Mouse (Mus musculus) forebrain, embryonic 10.5 days (tissue): ENCODE data around the gene Gm49403. TPM values are rescaled to one million over a fixed set of nuclear protein-coding genes. Genes with fewer than 3 reads are reported as not detected.
A peak's percentile ranks its signal among the peaks of the same experiment; 100 is the strongest.
"Not testable (repeated sequence)": the region's sequence is repeated elsewhere in the genome, so short reads cannot be mapped to it uniquely, and the experiment has no call there.

Source experiments
- DNase-seq: peaks from one replicate; pipeline ENCODE4 v3.0.0-alpha.2; 2017; ENCODE audit warnings: low spot score; ENCODE audit errors: extremely low spot score
- H3K27ac ChIP-seq: fragments of 300-500 bp; sonication (generic); 2 replicates; pipeline ENCODE4 v1.5.1; 2016; ENCODE audit warnings: mild to moderate bottlenecking
- H3K27me3 ChIP-seq: fragments of 300-500 bp; sonication (generic); 2 replicates; pipeline ENCODE4 v1.6.1; 2016; ENCODE audit warnings: mild to moderate bottlenecking; ENCODE audit not compliant: poor library complexity, severe bottlenecking
- H3K36me3 ChIP-seq: fragments of 300-500 bp; sonication (generic); replicated peaks from 2 replicates; pipeline ENCODE4 v1.6.1; 2016; ENCODE audit warnings: mild to moderate bottlenecking, moderate library complexity
- H3K4me1 ChIP-seq: fragments of 300-500 bp; sonication (generic); 2 replicates; pipeline ENCODE4 v1.6.1; 2016
- H3K4me3 ChIP-seq: fragments of 300-500 bp; sonication (generic); 2 replicates; pipeline ENCODE4 v1.5.1; 2016; ENCODE audit warnings: mild to moderate bottlenecking, moderate library complexity
- H3K9me3 ChIP-seq: fragments of 300-500 bp; sonication (generic); 2 replicates; pipeline ENCODE4 v1.6.1; 2016; ENCODE audit warnings: mild to moderate bottlenecking, moderate library complexity
- WGBS: fragments of 180-500 bp; shearing (Covaris S2); methylation state at CpG from one replicate; pipeline ENCODE4 v1.1.7; 2016; 5-methylcytosine and 5-hydroxymethylcytosine counted together
- polyA plus RNA-seq: library from polyadenylated mRNA; unstranded; fragments of >200 nt; fragmentation: Nextera tagmentation; extraction: Ambion mirVana; gene quantifications from 2 replicates; pipeline ENCODE4 v1.2.1, GENCODE M21; 2016

Gm49403 gene
- polyA plus RNA-seq: not detected in 2 replicates

DNA sequence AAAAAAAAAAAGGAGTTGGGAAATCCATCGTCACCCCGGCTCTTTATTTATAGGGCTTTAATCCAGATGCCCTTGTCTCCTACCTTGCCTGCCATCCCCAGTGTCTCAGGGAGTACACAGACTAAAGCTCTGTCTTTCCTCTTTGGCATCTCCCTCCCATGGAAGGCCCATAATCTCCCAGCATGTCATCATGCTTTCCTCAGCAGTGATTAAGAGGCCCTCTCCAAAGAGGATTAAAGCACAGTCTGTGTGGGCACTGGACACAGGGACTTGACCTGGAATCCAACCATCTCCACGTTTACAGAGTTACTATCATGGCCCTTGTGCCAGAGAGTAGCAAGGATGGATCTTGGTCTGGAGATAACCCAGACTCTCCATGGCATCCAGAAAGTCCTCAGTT, at the start of gene Gm49403, which contains the start of gene Lbhd1:
Gene Gm49403 (plus strand): TSS at position 315 of the 400 bp plus-strand sequence.
Gene Lbhd1 (plus strand): TSS at position 117 of the 400 bp plus-strand sequence.
- no peak for DNase-seq
- H3K4me3 ChIP-seq: no peak within 1 kb of the TSS
- no peaks in the 10 kb centered on the region for H3K27me3 ChIP-seq
- no peak within 1 kb of the TSS for H3K27ac ChIP-seq
- peaks cover 30% of the 10 kb centered on the region for H3K4me1 ChIP-seq
- peaks cover 5% of the 10 kb centered on the region; the same call in 1 of the 2 replicates for H3K36me3 ChIP-seq
- WGBS: 81% methylated on average over 3 of the region's 3 CpGs
- no peaks in the 10 kb centered on the region for H3K9me3 ChIP-seq

DNA sequence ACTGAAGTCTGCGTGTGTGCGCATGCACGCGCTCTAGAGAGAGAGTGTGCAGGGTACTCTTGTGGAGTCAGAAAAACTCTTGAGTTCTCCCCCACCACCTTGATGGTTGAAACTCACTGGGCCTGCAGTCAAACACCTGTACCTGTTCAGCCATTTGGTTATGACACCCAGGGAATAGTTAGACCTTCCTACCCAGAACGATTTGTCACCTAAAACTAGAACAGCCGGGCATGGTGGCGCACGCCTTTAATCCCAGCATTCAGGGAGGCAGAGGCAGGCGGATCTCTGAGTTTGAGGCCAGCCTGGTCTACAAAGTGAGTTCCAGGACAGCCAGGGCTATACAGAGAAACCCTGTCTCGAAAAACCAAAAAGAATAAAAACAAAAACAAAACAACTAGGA, 47.4 kb upstream of the Gm49403 start:
- H3K9me3 ChIP-seq, DNase-seq, H3K4me3 ChIP-seq, H3K27me3 ChIP-seq: not testable (repeated sequence)
- 98% methylated on average over 10 of the region's 10 CpGs for WGBS
- peaks cover 61% of the 10 kb centered on the region for H3K36me3 ChIP-seq
- H3K27ac ChIP-seq: peak overlapping the region; percentile 97; the same call in 1 of the 2 replicates
- H3K4me1 ChIP-seq: peaks cover 45% of the 10 kb centered on the region

DNA sequence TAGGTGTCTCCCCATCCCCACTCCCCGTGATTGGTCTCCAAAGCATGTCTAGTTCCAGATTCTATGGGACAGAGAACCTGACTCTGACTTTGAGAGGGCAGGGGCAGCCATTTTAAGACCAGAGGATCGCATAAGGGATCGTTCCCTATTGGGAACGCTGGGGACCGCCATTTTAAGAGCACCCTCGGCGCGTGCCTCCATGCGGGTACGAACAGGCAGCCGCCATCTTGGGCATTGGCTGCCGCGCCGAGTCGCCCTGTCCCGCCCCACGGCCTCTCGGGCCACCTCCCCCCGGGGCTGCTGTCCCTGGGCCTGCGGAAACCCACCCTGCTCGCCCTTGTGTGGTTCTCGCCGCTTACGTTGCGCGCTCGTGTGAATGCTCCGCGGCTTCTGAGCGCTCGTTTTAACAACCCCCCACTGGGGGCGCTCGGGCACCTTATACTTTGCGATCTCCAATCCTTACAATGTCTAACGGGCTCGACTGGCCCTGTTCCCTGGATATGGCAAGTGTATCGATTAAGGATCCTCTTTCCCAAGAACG, 46.4 kb upstream of the Gm49403 start, which contains the start of gene Bscl2:
Gene Bscl2 (plus strand): TSS at position 217 of the 541 bp plus-strand sequence.
- DNase-seq: peak; percentile 84
- peaks cover 59% of the 10 kb centered on the region for H3K36me3 ChIP-seq

DNA sequence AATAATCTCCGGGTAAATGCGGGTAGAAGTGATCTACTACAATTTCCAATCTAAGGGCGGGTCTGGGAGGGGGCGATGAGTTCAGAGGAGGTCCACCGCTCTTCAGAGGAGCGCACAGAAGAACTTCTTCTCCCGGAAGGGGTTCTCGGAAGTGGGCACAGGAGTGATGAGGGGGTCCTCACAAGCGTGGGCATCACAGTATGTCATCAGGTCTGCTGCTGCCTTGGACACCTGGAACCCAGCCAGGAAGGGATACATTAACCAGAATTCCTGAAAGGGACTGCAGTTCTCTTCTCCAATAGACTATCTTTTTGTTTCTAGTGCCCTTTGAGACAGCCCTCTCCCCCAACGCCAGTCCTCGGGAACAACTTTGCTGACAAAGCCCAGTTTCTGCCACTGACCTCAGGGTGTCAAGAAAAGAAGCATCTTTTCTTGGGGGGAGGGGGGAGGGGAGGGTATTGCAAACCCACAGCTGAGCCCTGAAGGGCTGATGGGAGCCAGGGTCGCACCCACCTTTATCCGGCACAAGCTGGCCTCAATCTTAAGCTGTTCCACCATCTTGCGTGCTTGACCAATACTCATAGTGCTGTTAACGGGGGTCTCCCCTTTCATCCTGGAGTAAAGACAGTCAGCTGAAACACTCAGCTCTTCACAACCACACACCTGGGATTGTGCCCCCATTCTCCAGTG, 45.5 kb upstream of the Gm49403 start:
- peaks cover 46% of the 10 kb centered on the region for H3K4me1 ChIP-seq
- WGBS: 23% methylated on average over 15 of the region's 15 CpGs
- peak overlapping the region; percentile 97 for H3K27ac ChIP-seq
- H3K4me3 ChIP-seq: peak overlapping the region; percentile 61
- peaks cover 57% of the 10 kb centered on the region for H3K36me3 ChIP-seq
- no peaks in the 10 kb centered on the region for H3K27me3 ChIP-seq
- DNase-seq: no peak
- H3K9me3 ChIP-seq: no peaks in the 10 kb centered on the region

More for the DNA sequence above, 46.4 kb upstream of the Gm49403 start, which contains the start of gene Bscl2:
- no peaks in the 10 kb centered on the region for H3K27me3 ChIP-seq
- H3K4me1 ChIP-seq: peaks cover 46% of the 10 kb centered on the region
- H3K27ac ChIP-seq: peak within 1 kb of the TSS; percentile 97
- H3K4me3 ChIP-seq: peak within 1 kb of the TSS; percentile 61
- 1% methylated on average over 38 of the region's 38 CpGs for WGBS
- no peaks in the 10 kb centered on the region for H3K9me3 ChIP-seq

DNA sequence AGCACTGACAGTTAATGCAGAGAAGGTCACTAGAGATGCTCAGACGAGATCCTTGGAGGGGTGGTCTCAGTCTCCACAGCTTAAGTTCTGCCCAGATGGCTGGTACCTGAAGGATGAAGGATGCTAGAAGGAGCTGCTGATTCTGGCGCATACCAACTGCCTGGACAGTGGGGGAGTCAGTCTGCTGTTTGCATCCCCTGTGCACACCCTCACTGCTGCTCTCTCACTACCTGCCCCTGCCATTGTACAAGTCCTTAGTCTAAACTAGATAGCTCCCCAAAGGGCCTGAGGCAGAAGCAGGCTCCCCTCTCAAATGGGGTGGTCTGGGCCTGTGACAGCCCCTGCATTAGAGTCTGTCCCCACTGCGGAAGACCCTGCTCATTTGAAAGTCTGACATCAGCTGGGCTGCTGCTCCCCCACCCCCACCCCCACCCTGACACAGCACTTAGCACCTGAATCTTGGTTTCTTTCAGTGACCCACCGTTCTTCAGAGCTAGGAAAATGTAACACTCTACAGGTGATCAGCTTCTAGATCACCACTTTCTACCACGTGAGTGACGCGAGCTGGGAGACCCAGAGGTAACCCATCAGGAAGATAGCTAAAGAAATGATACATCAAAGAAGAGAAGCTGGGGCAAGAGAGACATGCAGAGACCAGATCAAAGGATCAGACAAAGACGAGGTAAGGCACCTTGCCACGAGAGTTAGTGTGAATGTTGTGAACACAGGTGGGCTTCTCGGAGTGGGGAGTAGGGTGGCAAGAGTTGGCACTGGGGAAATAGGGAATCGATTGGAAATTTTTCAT, 44.4 kb upstream of the Gm49403 start, which contains the start of gene Gng3:
Gene Gng3 (minus strand): TSS at position 92 of the 805 bp plus-strand sequence.
- peaks cover 50% of the 10 kb centered on the region for H3K36me3 ChIP-seq
- H3K9me3 ChIP-seq: no peaks in the 10 kb centered on the region
- 37% methylated on average over 11 of the region's 11 CpGs for WGBS
- peaks cover 46% of the 10 kb centered on the region for H3K4me1 ChIP-seq
- peak within 1 kb of the TSS; percentile 97 for H3K27ac ChIP-seq
- no peaks in the 10 kb centered on the region for H3K27me3 ChIP-seq
- DNase-seq: peak; percentile 52
- peak within 1 kb of the TSS; percentile 61 for H3K4me3 ChIP-seq

DNA sequence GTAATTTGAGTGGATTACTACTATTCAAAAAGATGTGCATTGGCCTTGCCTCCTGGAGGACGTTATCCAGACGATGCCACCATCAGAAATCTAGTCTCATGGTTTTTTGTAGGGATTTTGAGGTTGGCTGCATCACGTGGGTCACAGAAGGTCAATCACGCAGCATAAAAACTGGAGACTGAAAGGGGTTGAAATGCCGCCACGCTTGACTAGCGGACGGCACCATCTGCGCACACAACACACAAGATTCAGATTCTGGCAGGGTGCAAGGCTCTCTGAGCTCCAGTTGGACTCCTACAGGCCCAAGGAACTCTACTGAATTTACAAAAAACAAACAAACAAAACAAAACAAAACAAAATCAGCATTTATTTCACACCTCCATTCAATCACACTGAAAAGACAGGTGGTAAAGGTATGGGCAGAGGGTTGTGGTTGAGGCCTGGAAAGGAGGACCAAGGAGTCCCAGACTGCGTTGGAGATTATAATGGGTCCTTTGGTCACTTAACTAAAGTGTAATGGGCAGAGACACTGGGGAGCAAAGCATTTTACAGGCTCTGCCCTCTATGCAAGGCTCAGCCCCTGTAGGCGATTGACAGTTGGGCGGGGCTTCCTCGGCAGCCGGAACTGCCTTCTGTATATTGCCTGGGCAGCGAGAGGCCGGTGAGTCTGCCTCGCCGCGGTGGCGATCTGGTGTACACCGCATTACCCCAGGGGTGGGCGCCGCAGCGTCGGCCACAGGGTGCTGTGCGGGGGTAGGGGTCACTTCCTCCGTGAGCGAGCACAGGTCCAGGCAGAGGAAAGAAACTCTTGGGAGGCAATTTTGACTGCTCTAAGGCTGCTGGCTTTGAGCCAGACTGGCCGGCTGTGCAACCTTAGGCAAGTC, 43.6 kb upstream of the Gm49403 start:
- WGBS: 19% methylated on average over 29 of the region's 29 CpGs
- Histone ChIP-seq H3K4me1 (peaks cover 46% of the 10 kb centered on the region), H3K27ac (peak overlapping the region; percentile 97), H3K4me3 (peak overlapping the region; percentile 61), H3K9me3 (no peaks in the 10 kb centered on the region), H3K36me3 (peaks cover 42% of the 10 kb centered on the region), H3K27me3 (no peaks in the 10 kb centered on the region)
- peak; percentile 54 for DNase-seq

DNA sequence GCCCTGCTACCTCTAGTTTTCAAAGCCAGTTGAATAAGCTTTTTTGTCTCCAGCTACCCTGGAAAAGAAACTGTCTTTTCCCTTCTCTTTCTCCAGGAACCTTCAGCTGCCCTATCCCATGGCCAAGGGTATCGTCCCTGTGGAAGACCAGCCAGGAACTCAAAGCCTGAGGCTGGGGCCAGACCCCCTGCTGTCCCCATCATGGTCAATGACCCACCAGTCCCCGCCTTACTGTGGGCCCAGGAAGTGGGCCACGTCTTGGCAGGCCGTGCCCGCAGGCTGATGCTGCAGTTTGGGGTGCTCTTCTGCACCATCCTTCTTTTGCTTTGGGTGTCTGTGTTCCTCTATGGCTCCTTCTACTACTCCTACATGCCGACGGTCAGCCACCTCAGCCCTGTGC, 42.7 kb upstream of the Gm49403 start:
- no peaks in the 10 kb centered on the region for H3K27me3 ChIP-seq
- H3K36me3 ChIP-seq: peaks cover 39% of the 10 kb centered on the region
- H3K4me1 ChIP-seq: peaks cover 46% of the 10 kb centered on the region
- peak overlapping the region; percentile 61 for H3K4me3 ChIP-seq
- 85% methylated on average over 7 of the region's 7 CpGs for WGBS
- no peak for DNase-seq
- no peak overlapping the region for H3K27ac ChIP-seq
- no peaks in the 10 kb centered on the region for H3K9me3 ChIP-seq

DNA sequence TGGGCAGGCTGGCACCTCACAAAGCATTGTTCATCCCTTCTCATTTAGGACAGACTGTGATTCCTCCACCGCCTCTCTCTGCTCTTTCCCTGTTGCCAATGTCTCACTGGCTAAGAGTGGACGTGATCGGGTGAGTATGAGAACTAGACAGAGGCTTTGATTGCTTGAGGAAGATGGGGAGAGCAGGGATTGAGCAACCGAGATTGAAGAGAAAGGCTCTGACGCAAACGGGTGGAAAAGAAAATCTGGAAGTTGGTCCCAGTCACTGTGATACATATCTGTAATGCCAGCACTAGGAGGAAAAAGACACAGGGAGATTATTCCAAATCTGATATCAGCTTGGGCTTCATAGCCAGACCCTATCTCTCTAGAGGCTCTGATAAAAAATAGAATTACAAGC, 40.8 kb upstream of the Gm49403 start:
- H3K36me3 ChIP-seq: peaks cover 50% of the 10 kb centered on the region
- H3K27ac ChIP-seq: no peak overlapping the region

DNA sequence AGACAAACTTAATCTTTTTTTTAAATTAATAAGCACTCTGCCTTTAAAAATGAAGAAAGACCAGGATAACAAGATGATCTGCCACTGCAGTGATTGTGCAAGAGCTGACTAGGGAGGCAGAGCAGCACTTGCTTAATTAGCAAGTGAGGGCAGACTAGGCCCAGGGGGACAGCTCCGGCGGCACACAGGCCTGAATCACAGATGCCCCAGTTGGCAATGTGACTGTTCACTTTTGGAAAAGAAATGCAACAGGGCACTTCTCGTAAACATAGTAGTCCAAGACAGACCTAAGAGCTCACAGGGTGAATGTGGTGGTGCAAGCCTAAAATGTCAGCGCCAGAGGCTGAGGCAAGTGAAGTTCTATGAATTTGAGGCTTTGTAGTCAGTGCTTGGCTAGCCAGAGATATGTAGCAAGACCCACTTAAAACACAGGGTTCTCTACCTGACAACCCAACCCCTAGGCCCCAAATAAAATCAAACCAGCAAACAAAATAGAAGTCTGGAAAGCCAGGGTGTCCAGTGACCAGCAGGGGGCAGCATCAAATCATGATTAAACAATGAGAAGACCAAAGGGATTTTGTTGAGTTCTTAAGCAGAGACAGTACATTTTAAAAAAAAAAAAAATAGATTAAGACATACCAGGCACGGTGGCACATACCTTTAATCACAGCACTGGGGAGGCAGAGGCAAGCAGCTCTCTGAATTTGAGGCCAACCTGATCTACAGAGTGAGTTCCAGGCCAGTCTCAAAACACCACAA, 39.2 kb upstream of the Gm49403 start:
- H3K9me3 ChIP-seq: no peaks in the 10 kb centered on the region
- WGBS: 66% methylated on average over 5 of the region's 5 CpGs
- H3K4me1 ChIP-seq: peaks cover 21% of the 10 kb centered on the region
- peak; percentile 66 for DNase-seq
- H3K27me3 ChIP-seq: no peaks in the 10 kb centered on the region
- no peak overlapping the region for H3K4me3 ChIP-seq
- no peak overlapping the region for H3K27ac ChIP-seq
- peaks cover 61% of the 10 kb centered on the region for H3K36me3 ChIP-seq

More for the DNA sequence above, 40.8 kb upstream of the Gm49403 start:
- Histone ChIP-seq H3K27me3 (no peaks in the 10 kb centered on the region), H3K9me3 (no peaks in the 10 kb centered on the region), H3K4me1 (peaks cover 34% of the 10 kb centered on the region), H3K4me3 (no peak overlapping the region)
- WGBS: 89% methylated on average over 6 of the region's 6 CpGs
- DNase-seq: no peak

DNA sequence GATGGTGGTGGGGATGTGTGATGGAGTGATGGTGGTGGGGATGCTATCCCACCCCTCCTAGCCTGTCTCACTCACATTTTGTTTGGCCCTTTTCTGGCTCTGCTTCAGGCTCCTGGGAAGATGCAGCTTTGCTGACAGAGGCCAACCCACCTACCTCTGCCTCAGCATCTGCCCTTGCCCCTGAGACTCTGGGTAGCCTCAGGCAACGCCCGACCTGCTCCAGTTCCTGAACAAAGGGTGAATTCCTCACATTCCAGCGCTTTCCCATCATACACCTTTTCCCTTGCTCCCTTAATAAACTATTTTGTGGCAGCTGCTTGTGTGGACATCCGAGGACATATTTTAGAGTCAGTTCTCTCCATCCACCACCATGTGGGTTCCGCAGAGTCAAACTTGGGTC, 35.4 kb upstream of the Gm49403 start:
- Histone ChIP-seq H3K4me1 (peaks cover 10% of the 10 kb centered on the region), H3K4me3 (no peak overlapping the region), H3K27ac (no peak overlapping the region), H3K27me3 (no peaks in the 10 kb centered on the region), H3K36me3 (peaks cover 41% of the 10 kb centered on the region), H3K9me3 (no peaks in the 10 kb centered on the region)
- 82% methylated on average over 5 of the region's 5 CpGs for WGBS
- no peak for DNase-seq

DNA sequence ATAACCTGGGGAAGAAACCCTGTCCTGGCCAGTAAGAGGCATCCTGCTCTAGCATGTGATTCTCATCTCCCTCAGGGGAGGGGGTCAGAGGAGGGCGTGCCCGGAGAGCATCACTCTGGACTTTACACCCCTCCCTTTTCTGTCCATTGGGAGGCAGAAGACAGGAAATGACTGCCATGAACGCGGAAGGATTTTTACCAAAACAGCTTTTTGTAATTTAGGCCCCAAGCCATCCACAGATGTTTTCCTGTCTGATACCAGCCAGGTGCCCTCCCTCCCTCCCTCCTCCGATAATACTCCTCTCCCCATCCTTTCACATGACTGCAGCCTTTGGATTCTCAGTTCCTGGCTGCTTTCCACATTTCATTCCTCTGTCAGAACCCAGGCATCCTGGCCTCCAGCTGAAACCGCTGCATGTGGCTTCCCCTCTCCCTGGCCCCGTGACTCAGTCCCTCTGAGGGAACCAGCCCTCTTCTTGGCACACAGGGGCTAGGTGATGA, 33.3 kb upstream of the Gm49403 start, which contains the start of gene Lrrn4cl:
Gene Lrrn4cl (plus strand): TSS at position 367 of the 500 bp plus-strand sequence.
- H3K9me3 ChIP-seq: no peaks in the 10 kb centered on the region
- peaks cover 37% of the 10 kb centered on the region for H3K36me3 ChIP-seq
- 34% methylated on average over 7 of the region's 7 CpGs for WGBS
- no peak for DNase-seq
- H3K4me1 ChIP-seq: peaks cover 10% of the 10 kb centered on the region
- no peaks in the 10 kb centered on the region for H3K27me3 ChIP-seq
- H3K27ac ChIP-seq: peak within 1 kb of the TSS; percentile 20
- H3K4me3 ChIP-seq: no peak within 1 kb of the TSS
